Mouse (Mus musculus) heart, embryonic 13.5 days (tissue): ENCODE measurements around the gene Glipr1. TPM values are rescaled to one million over a fixed set of nuclear protein-coding genes. Genes with fewer than 3 reads are reported as not detected.

Source experiments
- ATAC-seq: fragments of 200-750 bp; cut with Nextera tagmentation; 2 replicates; pipeline ENCODE4 v1.8.0; 2017; ENCODE audit warnings: moderate TSS enrichment; ENCODE audit not compliant: insufficient number of reproducible peaks, low FRiP score, low TSS enrichment; ENCODE audit errors: extremely low read depth
- H3K27ac ChIP-seq: fragments of 300-500 bp; sonication (generic); replicated peaks from 2 replicates; pipeline ENCODE4 v1.5.1; 2015; ENCODE audit warnings: moderate library complexity, mild to moderate bottlenecking, inconsistent platforms
- H3K27me3 ChIP-seq: fragments of 300-500 bp; sonication (generic); replicated peaks from 2 replicates; pipeline ENCODE4 v1.6.1; 2015; ENCODE audit warnings: mild to moderate bottlenecking, inconsistent platforms
- H3K36me3 ChIP-seq: fragments of 300-500 bp; sonication (generic); 2 replicates; pipeline ENCODE4 v1.6.1; 2015; ENCODE audit warnings: mild to moderate bottlenecking, inconsistent platforms
- H3K4me1 ChIP-seq: fragments of 300-500 bp; sonication (generic); 2 replicates; pipeline ENCODE4 v1.6.1; 2015; ENCODE audit warnings: inconsistent platforms
- H3K4me2 ChIP-seq: fragments of 300-500 bp; sonication (generic); 2 replicates; pipeline ENCODE4 v1.6.1; 2015; ENCODE audit warnings: inconsistent platforms, mild to moderate bottlenecking, moderate library complexity
- H3K4me3 ChIP-seq: fragments of 300-500 bp; sonication (generic); 2 replicates; pipeline ENCODE4 v1.5.1; 2015; ENCODE audit warnings: moderate library complexity, mild to moderate bottlenecking, inconsistent platforms
- H3K9ac ChIP-seq: fragments of 300-500 bp; sonication (generic); 2 replicates; pipeline ENCODE4 v1.6.1; 2015; ENCODE audit warnings: inconsistent platforms, mild to moderate bottlenecking, moderate library complexity
- H3K9me3 ChIP-seq: fragments of 300-500 bp; sonication (generic); 2 replicates; pipeline ENCODE4 v1.6.1; 2016; ENCODE audit warnings: inconsistent platforms
- WGBS: fragments of 180-500 bp; shearing (Covaris S2); methylation state at CpG from one replicate; pipeline ENCODE4 v1.1.7; 2015; ENCODE audit warnings: mixed read lengths; 5-methylcytosine and 5-hydroxymethylcytosine counted together
- polyA plus RNA-seq: library from polyadenylated mRNA; unstranded; fragments of >200 nt; fragmentation: Nextera tagmentation; extraction: Ambion mirVana; gene quantifications from 2 replicates; pipeline ENCODE4 v1.2.1, GENCODE M21; 2015

Gene Glipr1
- polyA plus RNA-seq, 1 experiment from 2014 or later = 1.6 TPM

DNA sequence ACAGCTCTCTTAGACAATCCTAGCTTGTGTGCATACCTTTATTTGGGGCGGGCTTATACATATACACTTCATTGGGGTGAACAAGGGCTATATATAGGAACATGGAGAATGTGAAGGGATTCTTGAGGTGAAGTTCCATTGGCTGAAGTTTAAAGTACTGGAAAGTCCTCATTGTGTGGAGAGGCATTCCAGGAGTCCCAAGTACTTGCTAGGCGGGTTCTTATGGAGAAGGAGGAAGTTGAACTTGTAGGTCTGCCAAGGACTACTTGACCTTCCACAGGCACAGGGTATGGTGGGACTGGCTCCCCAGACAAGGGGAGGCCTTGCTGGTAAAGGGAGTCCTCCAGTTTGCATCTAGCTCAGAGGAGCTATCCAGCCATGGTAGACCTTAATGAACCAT lies 43.1 kb downstream of the Glipr1 start:
- Histone ChIP-seq H3K9ac (no peak overlapping the region), H3K4me3 (no peak overlapping the region), H3K27ac (no peak overlapping the region), H3K4me1 (peaks cover 12% of the 10 kb centered on the region), H3K4me2 (no peak overlapping the region), H3K9me3 (no peaks in the 10 kb centered on the region), H3K27me3 (no peaks in the 10 kb centered on the region), H3K36me3 (no peaks in the 10 kb centered on the region)
- WGBS = 64% methylated on average over 2 of the region's 2 CpGs
- ATAC-seq = no peak

DNA sequence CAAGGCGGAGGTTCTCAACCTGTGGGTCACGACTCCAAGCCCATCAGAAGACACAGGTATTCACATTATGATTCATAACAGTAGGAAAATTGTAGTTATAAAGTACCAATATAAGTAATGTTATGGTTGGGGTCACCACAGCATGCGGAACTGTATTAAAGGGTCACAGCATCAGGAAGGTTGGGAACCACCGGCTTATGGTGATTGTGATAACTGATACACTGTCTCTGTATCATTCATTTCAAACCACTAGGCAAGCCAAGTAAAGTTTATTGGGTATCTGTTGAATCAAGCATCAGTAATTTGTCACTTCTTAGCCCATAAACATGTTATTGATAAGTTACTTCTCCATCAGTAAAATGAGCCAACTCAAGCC lies 44.4 kb downstream of the Glipr1 start:
- no peak overlapping the region for H3K27ac ChIP-seq
- H3K4me3 ChIP-seq = no peak overlapping the region
- no peaks in the 10 kb centered on the region for H3K9me3 ChIP-seq
- 33% methylated on average over 4 of the region's 4 CpGs for WGBS
- no peaks in the 10 kb centered on the region for H3K36me3 ChIP-seq
- H3K4me2 ChIP-seq = no peak overlapping the region
- peaks cover 12% of the 10 kb centered on the region for H3K4me1 ChIP-seq
- ATAC-seq = no peak; the same call in 1 of the 2 replicates
- no peak overlapping the region for H3K9ac ChIP-seq
- H3K27me3 ChIP-seq = no peaks in the 10 kb centered on the region

DNA sequence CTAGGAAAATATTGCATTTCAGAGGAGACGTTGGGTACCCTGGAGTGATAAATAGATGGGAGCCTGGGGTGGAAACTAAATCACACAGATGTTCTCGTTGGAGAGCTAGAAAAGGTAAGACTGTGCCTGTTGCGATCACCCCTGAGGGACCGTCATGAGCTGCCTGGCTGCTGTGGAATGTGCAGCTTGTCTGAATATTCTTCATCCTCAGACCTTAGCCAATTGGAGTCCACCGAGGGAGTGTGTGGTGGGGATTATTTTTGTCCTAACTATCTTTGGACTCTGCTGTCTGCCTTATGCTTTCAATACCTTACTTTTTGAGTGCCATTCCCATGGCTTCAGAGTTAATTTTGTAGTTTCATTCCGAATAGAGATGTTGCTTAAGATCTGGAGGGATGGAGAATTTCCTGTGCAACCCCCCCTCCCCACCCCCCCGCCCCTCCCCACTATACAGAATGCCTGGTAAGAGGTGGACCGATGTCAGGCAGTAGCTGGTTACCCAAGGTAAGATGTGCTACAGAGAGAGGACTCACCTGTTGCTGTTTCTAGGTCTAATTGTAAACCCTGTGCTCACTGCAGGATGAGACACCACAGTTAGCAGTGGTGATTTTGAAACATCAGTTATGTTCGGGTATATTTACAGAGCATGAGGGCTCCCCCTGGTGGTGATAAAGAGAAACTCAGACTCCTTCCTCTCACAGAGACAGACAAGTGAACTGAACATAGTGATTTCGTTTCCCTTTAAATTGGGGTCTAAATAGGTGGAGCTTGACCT lies 45.0 kb downstream of the Glipr1 start:
- Histone ChIP-seq H3K4me1 (peaks cover 12% of the 10 kb centered on the region), H3K36me3 (no peaks in the 10 kb centered on the region), H3K9ac (no peak overlapping the region), H3K4me3 (no peak overlapping the region), H3K27ac (0 out of 2 replicates have a peak overlapping the region, but pooled peaks have one; percentile 48), H3K27me3 (no peaks in the 10 kb centered on the region), H3K9me3 (no peaks in the 10 kb centered on the region), H3K4me2 (peak overlapping the region; percentile 36)
- ATAC-seq = peak; percentile 54; the same call in 1 of the 2 replicates
- WGBS = 43% methylated on average over 10 of the region's 10 CpGs

DNA sequence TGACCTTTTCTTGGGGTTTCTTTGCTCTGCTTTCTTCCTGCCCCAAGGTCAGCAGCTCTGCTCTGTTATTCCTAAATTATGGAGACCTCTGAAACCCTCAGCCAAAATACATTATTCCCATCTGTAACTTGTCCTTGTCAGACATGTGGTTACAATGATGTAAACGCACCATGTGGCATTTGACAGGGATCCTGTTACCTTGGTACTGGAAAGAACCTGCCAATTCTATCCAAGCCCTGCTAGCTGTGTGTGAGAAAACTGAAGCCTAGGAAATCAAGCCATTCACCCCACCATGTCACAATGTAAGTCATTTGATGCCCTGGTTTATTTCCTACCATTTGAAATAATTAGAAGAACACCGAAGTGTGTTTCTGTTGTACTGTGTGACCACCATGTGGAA lies 46.6 kb downstream of the Glipr1 start:
- H3K27ac ChIP-seq = no peak overlapping the region
- H3K9me3 ChIP-seq = no peaks in the 10 kb centered on the region
- no peak overlapping the region for H3K4me3 ChIP-seq
- H3K27me3 ChIP-seq = no peaks in the 10 kb centered on the region
- ATAC-seq = no peak
- H3K4me1 ChIP-seq = peaks cover 12% of the 10 kb centered on the region
- H3K4me2 ChIP-seq = no peak overlapping the region
- 85% methylated on average over 2 of the region's 2 CpGs for WGBS
- no peak overlapping the region for H3K9ac ChIP-seq
- H3K36me3 ChIP-seq = no peaks in the 10 kb centered on the region

DNA sequence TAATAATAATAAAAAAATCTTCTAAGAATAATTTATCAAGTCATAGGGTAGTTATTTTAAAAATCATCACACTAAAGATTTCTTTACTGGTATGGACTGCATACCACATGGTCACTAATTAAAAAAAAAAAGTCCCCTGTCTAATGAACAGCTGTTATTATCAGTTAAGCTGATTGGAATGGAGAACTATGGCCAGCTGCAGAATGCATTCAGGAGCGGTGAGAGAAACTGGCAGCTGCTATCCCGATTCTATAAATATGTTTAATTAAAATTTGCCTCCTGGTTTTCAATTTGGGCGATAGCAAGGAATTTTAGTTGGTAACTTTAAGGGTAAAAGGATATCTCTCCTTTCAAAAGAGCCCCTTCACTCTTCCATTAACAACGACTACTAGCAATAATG lies 53.4 kb downstream of the Glipr1 start:
- H3K9ac ChIP-seq = no peak overlapping the region
- H3K4me2 ChIP-seq = no peak overlapping the region
- no peaks in the 10 kb centered on the region for H3K36me3 ChIP-seq
- H3K27ac ChIP-seq = no peak overlapping the region
- no peaks in the 10 kb centered on the region for H3K9me3 ChIP-seq
- 68% methylated on average over 4 of the region's 4 CpGs for WGBS
- no peaks in the 10 kb centered on the region for H3K4me1 ChIP-seq
- H3K4me3 ChIP-seq = no peak overlapping the region
- ATAC-seq = no peak
- no peaks in the 10 kb centered on the region for H3K27me3 ChIP-seq

DNA sequence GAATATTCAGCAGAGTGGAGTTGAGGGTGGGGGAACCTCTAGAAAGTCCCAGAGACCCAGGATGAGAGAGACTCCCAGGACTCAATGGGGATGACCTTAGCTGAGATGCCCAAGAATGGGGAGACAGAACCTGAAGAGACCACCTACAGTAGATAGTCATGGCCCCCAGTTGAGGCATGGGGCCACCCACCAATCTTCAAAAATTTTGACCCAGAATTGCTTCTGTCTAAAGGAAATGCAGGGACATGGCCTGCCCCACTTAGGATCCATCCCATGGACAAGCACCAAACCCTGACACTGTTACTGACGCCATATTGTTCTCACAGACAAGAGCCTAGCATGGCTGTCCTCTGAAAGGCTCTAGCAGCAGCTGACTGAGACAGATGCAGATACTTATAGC lies 54.4 kb downstream of the Glipr1 start:
- Histone ChIP-seq H3K9ac (no peak overlapping the region), H3K36me3 (no peaks in the 10 kb centered on the region), H3K4me1 (0 out of 2 replicates have a peak, but pooled peaks cover 2% of the 10 kb centered on the region), H3K9me3 (no peaks in the 10 kb centered on the region), H3K4me2 (no peak overlapping the region), H3K4me3 (no peak overlapping the region), H3K27me3 (no peaks in the 10 kb centered on the region), H3K27ac (no peak overlapping the region)
- WGBS = 74% methylated on average over 1 of the region's 1 CpGs
- no peak for ATAC-seq

DNA sequence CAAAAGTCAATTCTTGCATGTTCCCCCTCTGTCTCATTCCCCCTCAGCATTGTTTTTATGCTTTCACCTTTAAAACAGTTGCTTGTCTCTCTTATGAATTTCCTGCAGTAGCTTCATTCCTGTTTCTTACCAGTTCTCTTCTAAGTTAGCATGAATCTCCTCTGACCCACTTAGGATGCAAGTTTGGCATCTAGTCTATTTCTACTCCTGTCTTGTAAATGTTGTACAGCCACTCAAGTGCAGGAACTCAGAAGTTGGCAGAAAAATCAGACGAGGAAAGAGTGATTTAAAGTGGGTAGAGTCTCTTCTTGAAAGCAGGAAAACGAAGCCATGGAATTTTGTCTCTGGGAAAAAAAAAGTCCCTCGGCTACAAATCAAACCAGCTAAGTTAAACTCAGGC lies 56.9 kb downstream of the Glipr1 start:
- Histone ChIP-seq H3K27me3 (no peaks in the 10 kb centered on the region), H3K4me2 (no peak overlapping the region), H3K9ac (no peak overlapping the region), H3K4me1 (0 out of 2 replicates have a peak, but pooled peaks cover 3% of the 10 kb centered on the region), H3K4me3 (no peak overlapping the region), H3K9me3 (no peaks in the 10 kb centered on the region), H3K27ac (no peak overlapping the region), H3K36me3 (no peaks in the 10 kb centered on the region)
- ATAC-seq = no peak
- WGBS = 58% methylated on average over 3 of the region's 3 CpGs

DNA sequence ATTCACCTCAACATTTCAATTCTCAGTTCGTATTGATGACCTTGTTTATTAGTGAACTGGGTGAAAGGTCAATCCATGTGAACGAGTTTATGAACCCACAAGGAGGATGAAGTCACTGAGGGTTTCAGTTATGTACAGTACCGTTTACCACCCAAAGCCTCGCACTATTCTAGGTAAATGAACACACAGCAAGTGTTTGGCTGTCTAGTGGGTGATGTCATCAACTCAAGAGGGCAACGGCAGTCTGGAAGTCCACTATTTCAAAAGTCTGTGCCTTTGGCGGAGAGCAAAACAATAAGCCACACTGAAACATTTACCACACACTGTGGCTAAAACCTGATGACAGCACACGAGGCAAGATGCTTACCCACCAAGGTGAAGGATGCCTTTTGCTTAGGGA lies 59.4 kb downstream of the Glipr1 start:
- no peaks in the 10 kb centered on the region for H3K36me3 ChIP-seq
- no peaks in the 10 kb centered on the region for H3K9me3 ChIP-seq
- 56% methylated on average over 7 of the region's 7 CpGs for WGBS
- H3K27me3 ChIP-seq = no peaks in the 10 kb centered on the region
- no peak overlapping the region for H3K27ac ChIP-seq
- no peak overlapping the region for H3K9ac ChIP-seq
- H3K4me3 ChIP-seq = no peak overlapping the region
- no peak overlapping the region for H3K4me2 ChIP-seq
- H3K4me1 ChIP-seq = peaks cover 4% of the 10 kb centered on the region; the same call in 1 of the 2 replicates
- no peak for ATAC-seq

DNA sequence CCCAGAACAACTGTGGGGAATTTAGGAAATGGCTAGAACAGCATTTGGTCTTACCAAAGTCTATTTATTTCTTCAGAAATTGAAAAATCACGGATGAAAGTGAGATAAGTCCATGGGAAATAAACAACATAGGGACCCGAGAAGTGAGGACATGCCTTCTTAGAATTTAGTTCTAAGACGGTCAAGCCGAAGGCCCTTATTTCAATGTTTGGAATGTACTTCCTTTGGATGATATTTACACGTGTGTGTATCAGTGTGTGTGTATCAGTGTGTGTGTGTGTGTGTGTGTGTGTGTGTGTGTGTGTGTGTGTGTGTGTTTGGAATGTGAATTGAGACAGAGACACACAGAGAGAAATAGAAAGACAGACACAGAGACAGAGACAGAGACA lies 65.3 kb downstream of the Glipr1 start:
- H3K4me1 ChIP-seq = peaks cover 45% of the 10 kb centered on the region
- no peaks in the 10 kb centered on the region for H3K36me3 ChIP-seq
- no peaks in the 10 kb centered on the region for H3K9me3 ChIP-seq
- 48% methylated on average over 5 of the region's 5 CpGs for WGBS
- H3K4me3 ChIP-seq = peak overlapping the region; percentile 4; the same call in 1 of the 2 replicates
- peak overlapping the region; percentile 50 for H3K4me2 ChIP-seq
- no peaks in the 10 kb centered on the region for H3K27me3 ChIP-seq
- H3K9ac ChIP-seq = 0 out of 2 replicates have a peak overlapping the region, but pooled peaks have one; percentile 42
- no peak for ATAC-seq
- peak overlapping the region; percentile 82 for H3K27ac ChIP-seq

DNA sequence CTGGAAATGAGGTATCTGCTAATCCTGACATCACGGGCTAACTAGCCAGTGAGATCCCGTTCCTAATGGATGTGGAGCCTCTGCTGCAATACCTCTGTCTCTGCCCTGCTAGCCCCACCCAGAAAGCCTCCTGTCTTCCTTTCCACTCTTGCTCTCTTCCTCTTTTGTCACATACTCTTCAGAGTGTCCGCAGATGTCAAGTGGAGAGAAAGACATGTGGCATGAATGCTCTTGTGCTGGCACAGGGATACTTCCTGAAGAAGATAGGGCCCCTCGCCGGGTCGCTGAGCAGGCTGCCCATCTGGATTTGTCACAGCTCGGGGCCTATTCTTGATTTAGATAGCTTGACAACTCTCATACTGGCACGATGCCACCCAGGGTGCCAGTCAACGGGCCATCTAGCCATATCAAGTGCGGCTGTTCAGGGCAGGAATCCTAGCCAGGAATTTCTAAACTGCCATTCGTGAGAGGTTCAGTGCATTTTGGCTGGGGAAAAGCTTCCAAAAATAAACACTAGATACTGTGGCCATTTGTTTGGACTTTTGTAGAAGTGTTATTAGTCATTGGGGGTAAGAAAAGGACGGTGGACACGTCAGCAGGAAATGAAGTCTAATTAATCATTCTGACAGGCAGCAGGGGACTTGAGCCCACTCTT lies 65.8 kb downstream of the Glipr1 start:
- Histone ChIP-seq H3K36me3 (no peaks in the 10 kb centered on the region), H3K27ac (peak overlapping the region; percentile 82), H3K4me2 (peak overlapping the region; percentile 50), H3K9me3 (no peaks in the 10 kb centered on the region), H3K4me3 (peak overlapping the region; percentile 4; the same call in 1 of the 2 replicates), H3K9ac (no peak overlapping the region), H3K27me3 (no peaks in the 10 kb centered on the region), H3K4me1 (peaks cover 48% of the 10 kb centered on the region)
- WGBS = 13% methylated on average over 13 of the region's 13 CpGs
- ATAC-seq = peak; percentile 71

DNA sequence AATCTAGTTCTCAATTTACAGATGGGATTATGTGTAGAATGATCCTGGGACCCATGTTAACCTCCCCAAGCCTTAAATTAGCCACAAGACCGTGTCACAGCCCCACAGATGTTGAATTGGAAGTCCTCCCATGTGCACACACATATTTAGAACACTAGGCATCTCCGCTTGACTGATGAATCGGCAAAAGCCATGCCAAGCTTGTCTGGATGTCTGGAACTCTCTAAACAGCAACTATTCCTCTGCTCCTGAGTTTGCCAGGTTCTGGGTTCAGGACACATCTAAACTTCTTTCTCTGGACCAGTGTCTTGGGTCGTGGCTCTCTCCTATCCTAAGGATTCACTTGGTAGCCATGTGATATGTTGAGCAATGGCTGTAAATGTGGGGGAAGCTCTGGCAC lies 66.4 kb downstream of the Glipr1 start:
- ATAC-seq = no peak
- WGBS = 78% methylated on average over 4 of the region's 4 CpGs

More for the DNA sequence above, 66.4 kb downstream of the Glipr1 start:
- Histone ChIP-seq H3K27ac (peak overlapping the region; percentile 82), H3K4me3 (no peak overlapping the region), H3K36me3 (no peaks in the 10 kb centered on the region), H3K4me2 (peak overlapping the region; percentile 50), H3K9me3 (no peaks in the 10 kb centered on the region), H3K4me1 (peaks cover 54% of the 10 kb centered on the region), H3K27me3 (no peaks in the 10 kb centered on the region), H3K9ac (no peak overlapping the region)
